Mouse (Mus musculus) brain, embryonic 14.5 days (tissue): Measurements from ENCODE around the gene Oser1. TPM values are rescaled to one million over a fixed set of nuclear protein-coding genes. Genes with fewer than 3 reads are reported as not detected.

Experiments used
- DNase-seq: peaks from one replicate; pipeline ENCODE4 v3.0.0-alpha.2; 2011; ENCODE audit warnings: low read depth
- CTCF ChIP-seq: fragments of 200-500 bp; IDR thresholded peaks from 2 replicates; pipeline ENCODE4 v1.5.1; 2012; ENCODE audit warnings: inconsistent platforms, mild to moderate bottlenecking, moderate library complexity, borderline replicate concordance; ENCODE audit not compliant: insufficient read depth, insufficient read length; ENCODE audit errors: extremely low read depth
- POLR2A ChIP-seq: fragments of 200-500 bp; IDR thresholded peaks from 2 replicates; pipeline ENCODE4 v1.6.1; 2012; ENCODE audit warnings: mild to moderate bottlenecking, inconsistent platforms, borderline replicate concordance; ENCODE audit not compliant: poor library complexity, insufficient read depth, insufficient read length, severe bottlenecking; ENCODE audit errors: extremely low read depth
- polyA plus RNA-seq: library from polyadenylated mRNA; depleted of rRNA; stranded (reverse); fragments of >200 nt; gene quantifications from 2 replicates; pipeline ENCODE4 v1.2.3, GENCODE M21; 2012

Oser1 gene
- polyA plus RNA-seq, 1 experiment = 30.5 TPM

DNA sequence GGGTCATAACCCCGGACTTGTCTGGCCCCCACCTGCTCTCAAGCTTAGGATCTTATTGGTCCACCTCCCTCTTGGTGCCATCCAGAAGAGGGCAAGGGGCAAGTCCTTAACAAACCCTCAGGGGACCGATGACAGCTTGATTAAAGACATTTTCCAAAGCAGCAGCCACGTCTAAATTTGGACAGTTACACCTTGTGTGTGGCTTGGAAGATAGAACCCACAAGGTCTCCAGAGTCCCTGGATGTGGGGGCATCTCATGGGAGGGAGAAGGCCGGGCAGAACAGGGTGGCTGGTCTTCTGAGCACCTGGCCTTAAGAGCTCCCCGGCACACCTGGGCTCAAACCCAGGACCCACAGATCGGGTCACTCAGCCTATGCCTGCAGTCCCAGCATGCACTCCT lies 30.5 kb downstream of the Oser1 start:
- no peak for TF ChIP-seq CTCF
- TF ChIP-seq POLR2A = no peak
- DNase-seq = no peak

GRCm38 (mm10) chr2:163393241-163393640 lies 31.3 kb downstream of the Oser1 start:
- no peak for TF ChIP-seq POLR2A
- no peak for TF ChIP-seq CTCF

DNA sequence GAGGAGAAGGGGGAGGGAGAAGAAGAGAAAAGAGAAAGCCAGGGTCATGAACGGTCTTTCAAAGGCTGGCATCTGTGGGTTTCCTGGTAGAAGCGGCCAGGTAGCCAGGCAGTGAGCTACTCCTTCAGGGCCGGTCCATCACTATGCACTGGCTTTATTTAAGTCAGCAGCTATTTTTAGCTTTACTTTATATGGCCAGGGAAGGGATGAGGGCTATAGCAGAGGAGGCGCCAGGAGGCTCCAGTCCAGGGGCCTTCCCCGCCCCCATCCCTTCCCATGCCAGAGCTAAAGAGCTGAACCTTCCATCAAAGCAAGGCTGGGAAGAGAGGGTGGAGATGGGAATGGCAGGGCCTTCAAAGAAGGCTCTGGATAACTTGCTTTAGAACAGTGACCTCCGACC lies 32.1 kb downstream of the Oser1 start:
- DNase-seq = no peak
- TF ChIP-seq POLR2A (no peak), CTCF (no peak)

More at GRCm38 (mm10) chr2:163393241-163393640, 31.3 kb downstream of the Oser1 start:
- no peak for DNase-seq

DNA sequence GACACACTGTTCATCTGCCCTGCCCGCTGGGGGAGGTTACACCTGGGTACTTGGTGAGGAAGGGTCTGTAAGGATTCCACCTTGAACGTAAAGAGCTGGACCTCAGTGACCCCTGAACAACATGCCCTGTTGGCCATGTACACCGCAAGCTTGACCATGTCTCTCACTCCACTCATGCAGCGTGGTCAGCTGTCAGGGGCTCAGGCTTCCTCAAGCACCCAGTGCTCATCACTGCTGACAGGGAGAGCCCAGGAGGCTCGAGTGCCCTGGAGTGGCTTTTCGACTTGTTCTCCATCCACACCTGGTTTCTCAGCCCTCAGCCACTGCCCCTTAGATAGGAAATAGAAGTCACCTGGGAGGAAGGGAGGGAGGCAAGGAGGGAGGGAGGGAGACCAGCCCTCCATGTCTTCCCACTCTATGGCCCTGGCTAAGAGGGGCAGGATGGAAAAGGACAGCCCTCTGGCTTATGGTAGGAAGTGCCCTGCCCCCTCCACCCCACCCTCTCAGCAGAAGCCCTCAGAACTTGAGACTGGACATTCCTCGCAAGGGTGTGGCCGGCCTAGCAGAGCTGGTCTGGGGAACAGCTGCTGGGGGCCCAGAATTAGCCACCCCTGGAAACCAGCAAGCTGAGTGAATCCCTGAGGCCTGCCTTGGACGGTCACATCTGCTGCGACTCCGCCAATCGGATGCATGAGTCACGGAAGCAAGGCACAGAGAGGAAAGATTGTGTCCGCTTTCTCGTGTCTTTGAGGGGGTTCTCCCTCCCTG lies 37.9 kb downstream of the Oser1 start:
- no peak for DNase-seq
- TF ChIP-seq POLR2A = no peak
- no peak for TF ChIP-seq CTCF

DNA sequence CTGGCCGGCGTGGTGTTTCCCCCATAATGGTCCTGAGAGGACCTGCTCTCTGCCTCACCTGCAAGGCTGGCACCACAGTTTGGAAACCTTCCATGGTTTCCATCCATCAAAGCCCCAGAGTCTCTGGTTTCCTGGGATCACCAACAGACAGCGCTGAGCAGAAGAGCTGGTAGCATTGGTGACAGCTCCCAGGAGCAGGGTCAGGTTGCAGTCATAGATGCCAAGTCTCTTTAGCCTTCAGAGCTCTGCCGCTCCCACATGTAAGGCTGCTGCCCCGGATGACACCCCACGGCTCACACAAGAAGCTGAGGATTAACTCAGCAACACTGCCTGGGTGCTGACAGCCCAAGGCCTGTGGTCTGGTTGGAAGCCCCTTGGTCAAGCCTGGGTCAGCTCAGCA lies 39.4 kb downstream of the Oser1 start:
- DNase-seq = no peak
- TF ChIP-seq POLR2A (no peak), CTCF (no peak)

- no peak for DNase-seq
Measured at GRCm38 (mm10) chr2:163381246-163381645, 43.3 kb downstream of the Oser1 start.

DNA sequence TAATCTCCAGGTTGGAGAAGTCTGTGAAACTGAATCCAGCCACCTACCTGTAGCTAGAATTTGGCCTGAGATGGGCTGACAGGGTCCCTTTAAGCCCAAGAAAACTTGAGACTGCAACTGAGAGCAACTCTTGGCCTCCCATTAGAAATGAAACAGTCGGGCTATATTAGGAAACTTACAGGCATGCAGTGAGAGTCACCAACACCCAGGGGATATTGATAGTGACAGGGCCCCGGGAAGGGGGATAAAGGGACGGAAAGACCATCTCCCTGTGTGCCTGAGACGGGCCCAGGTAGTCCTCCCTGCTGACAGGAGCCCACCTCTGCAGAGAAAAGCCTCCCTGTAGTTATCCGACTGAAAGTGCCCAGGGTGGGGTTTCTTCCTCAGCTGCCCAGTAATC lies 45.1 kb downstream of the Oser1 start:
- DNase-seq = no peak
- TF ChIP-seq POLR2A (no peak), CTCF (no peak)

More at GRCm38 (mm10) chr2:163381246-163381645, 43.3 kb downstream of the Oser1 start:
- no peak for TF ChIP-seq POLR2A
- no peak for TF ChIP-seq CTCF

DNA sequence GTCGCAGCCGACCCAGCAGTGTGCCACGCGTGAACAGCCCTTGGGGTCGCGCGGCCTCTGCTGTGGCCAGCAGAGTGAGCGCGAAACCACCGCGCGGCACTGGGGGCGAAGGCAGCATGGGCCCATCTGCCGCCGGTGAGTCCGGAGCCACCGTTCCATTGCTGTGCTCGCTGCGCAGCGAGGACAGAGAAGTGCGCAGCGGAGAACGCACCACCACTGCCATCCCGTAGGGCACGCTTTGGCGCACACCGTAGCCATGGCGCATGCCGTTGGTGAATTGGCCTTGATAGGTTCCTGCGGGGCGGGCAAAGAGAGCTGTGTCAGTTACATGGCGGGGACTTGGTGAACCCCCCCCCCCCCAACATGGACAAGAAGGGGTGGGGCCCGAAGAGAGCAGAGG lies 48.4 kb downstream of the Oser1 start:
- TF ChIP-seq POLR2A = no peak
- TF ChIP-seq CTCF = no peak
- no peak for DNase-seq

DNA sequence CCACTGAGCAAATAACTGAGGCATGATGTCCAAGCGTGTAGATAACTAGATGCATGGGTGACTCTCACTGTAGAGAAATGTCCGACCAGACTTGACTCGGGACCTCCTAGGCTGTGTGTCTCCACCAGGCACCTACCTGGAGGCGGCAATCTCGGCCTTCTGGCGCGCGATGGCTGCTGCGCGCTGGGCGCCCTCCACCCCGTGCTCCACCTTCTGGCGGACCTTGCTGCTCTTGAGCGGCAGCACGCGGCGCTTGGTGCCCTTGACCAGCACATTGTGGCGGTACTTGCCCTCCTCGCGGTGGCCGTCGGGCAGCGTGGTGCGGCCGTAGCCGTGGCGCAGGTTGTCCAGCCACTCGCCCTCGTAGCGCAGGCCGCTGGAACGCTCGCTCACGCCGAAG lies 49.0 kb downstream of the Oser1 start:
- no peak for DNase-seq
- TF ChIP-seq POLR2A (no peak), CTCF (no peak)

DNA sequence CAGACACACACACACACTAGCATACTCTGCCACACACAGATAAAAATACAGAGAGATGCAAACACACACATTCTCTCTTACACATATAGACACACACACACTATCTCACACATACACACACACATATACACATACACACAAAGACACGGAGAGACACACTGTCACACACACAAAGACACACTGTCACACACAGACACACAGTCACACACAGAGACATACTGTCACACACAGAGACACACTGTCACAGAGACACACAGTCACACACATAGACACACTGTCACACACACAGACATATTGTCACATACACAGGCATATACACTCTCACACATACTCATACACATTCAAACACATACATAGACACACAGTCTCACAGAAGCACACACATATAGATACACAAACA lies 51.9 kb downstream of the Oser1 start:
- TF ChIP-seq POLR2A (no peak), CTCF (no peak)
- DNase-seq = no peak

DNA sequence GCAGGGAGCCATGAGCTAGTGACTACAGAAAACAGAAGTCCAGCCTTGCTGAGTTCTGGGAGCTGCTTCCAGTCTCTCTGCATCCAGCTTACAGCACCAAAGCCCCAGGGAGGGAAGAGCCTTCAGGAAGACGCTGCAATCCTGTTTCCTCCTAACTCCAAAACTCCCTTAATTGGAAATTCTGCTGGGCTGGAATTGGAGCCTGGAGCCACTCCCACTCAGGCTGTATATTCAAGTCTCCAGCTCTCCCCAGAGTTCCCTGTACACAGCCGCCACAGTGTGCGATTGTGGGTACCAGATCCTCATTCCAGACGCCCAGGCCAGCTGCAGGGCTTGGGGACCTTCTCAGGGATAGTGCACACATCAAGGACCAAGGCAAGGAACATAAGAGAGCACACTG lies 54.3 kb downstream of the Oser1 start:
- TF ChIP-seq POLR2A = no peak
- TF ChIP-seq CTCF = no peak
- DNase-seq = no peak

DNA sequence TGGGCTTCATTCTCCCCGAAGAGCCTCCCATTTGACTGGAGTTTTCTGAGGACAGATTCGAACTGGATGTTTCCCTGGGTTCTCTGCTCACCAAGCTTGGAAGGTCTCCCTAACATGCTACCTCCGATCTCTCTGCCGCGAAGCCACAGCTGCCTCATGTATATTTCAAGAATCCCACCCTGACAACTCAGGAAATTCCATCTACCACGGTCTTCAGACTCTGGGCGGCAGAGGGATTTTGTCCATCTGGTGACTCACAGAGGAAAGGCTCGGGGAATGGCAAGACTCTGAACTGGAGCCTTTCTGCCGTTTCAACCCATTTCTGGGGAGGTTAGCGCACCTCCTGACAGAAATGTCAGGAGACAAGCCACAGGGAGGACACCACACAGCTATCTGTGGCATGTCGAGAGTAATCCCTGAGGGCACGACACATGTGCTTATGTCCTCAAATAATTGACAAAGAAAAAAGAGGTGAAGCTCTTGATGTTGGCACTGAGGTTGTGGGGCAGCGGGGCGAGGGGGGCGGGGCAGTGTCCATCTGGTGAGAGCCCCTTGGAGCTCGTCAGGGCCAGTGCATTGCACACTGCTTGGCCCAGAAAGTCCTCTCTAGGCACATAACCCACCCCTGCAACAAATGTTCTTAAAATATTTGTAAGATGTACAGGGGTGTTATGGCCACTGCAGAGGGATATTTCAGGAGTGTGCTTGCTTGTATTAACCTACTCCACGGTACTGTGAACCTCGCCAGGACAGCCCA lies 59.5 kb downstream of the Oser1 start:
- DNase-seq = no peak
- TF ChIP-seq POLR2A = no peak
- no peak for TF ChIP-seq CTCF

DNA sequence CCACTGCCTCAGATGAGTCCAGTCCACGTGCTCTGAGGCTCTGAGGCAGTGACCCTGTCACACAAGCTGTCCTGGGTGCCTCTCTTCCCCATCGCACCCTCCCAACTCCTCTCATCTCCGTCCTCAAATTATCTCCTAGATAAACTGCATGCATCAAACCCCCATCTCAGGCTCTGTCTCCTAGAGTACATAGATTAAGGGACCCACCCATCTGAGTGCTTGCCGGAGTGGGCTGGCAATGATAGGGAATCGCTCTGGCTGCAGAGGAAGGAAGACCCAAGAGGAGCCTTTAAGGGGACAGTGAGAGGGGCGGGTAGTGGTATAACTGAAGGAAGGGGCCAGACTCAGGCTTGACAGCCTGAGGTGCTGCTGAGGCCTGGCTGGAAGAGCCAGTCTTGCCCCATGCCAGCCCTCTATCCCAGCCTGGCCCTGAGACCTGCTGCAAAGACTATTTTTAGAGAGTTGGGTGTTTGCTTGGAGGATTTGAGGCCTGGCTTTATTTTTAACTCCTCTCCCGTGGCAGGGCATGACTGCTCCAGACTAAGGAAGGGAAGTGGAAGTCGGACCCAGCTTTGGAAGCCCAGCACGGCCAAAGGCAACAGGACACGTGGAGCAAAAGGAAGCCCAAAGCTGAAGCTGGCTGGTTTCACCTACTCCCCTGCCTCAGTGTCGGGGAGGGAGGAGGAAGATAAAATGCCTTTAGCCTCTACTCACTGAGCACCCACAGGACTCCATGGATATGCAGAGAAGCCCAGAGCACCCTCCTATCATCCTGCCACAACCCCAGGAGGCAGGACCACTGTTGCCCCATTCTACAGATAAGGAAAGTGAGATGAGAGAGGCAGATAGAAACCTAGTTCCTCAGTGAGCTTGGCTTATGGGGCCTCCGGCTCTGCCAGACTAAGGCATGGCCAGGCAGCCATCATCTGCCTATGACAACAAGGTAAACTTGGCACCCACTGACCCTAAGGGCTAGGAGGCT lies 61.3 kb downstream of the Oser1 start:
- no peak for TF ChIP-seq POLR2A
- TF ChIP-seq CTCF = no peak
- DNase-seq = no peak

GRCm38 (mm10) chr2:163360858-163361623 lies 63.5 kb downstream of the Oser1 start:
- no peak for DNase-seq
- TF ChIP-seq POLR2A = no peak
- no peak for TF ChIP-seq CTCF
